Mouse (Mus musculus) spleen, embryonic (tissue): ENCODE measurements at regions not wholly inside any gene's neighbourhood (a gene's known extent, or its start where the extent isn't known, plus 50 kb on each side); places are given as distances from the start of the nearest gene placed in this dataset.

Experiments
- CTCF ChIA-PET: fragments of 350-600 bp; sonication (Branson Sonifier 250); formaldehyde crosslinking; loops from one replicate; lab custom pipeline; 2022; lab: Charles Lee

GRCm38 (mm10) chr12:59312703-59313102 is 93.2 kb upstream of the Fbxo33 start:
- CTCF ChIA-PET, result no interaction called here

GRCm38 (mm10) chr12:59307958-59308357 is 88.4 kb upstream of the Fbxo33 start:
- CTCF ChIA-PET, result no interaction called here

GRCm38 (mm10) chr12:59304522-59304921 is 85.0 kb upstream of the Fbxo33 start:
- CTCF ChIA-PET, result no interaction called here
